Mouse (Mus musculus): Measurements from ENCODE around the gene Uba7.

GRCm38 (mm10) chr9:107959896-107960295, 15.4 kb upstream of the Uba7 start:
- TF ChIP-seq CTCF (IDR thresholded peaks at IDR 0.05; ENCODE audit: insufficient read depth, low read depth, low read length) (no peak), POLR2A (IDR thresholded peaks at IDR 0.05; ENCODE audit: insufficient read depth, low read depth, low read length) (no peak)

Data from olfactory bulb, adult 2 months (tissue).